Mouse (Mus musculus): Measurements from ENCODE around the gene Atrip. TPM values are rescaled to one million over a fixed set of nuclear protein-coding genes. Genes with fewer than 3 reads are reported as not detected.

The Atrip gene
- polyA plus RNA-seq, 1 experiment, result 10.7 TPM

DNA sequence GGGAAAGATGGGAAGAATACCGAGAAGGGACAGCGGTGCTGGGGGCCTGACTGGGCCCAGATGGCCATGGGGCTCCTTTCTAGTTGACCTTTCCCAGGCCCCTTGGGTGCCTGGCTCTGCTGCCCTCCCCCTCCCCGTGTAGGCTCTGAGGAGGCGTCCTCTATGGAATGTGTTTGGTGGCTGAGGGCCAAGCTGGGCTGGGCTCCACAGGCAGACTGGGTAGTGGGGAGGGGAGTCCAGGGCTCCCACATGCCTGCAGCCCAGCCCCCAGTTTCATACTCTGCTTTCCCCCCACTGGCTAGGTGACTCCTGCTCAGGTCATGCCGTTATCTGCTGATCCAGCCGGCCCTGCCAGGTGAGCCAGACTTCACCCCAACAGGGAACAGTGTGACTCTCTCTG is 25.0 kb upstream of the Atrip start:
- no peak for TF ChIP-seq CTCF (IDR thresholded peaks at IDR 0.05; ENCODE audit: extremely low read depth, insufficient read length, insufficient replicate concordance, low read depth, low read length)
- no peak for TF ChIP-seq POLR2A (IDR thresholded peaks at IDR 0.05; ENCODE audit: low read depth, low read length)
- Histone ChIP-seq H3K4me3 (ENCODE audit: low read depth, low read length) (no peak overlapping the region), H3K4me1 (ENCODE audit: control insufficient read depth, insufficient read depth, insufficient read length, low read length) (peaks cover 15% of the 10 kb centered on the region), H3K27me3 (ENCODE audit: control insufficient read depth, insufficient read depth, low read length) (0 out of 2 replicates have a peak, but pooled peaks cover 6% of the 10 kb centered on the region), H3K27ac (ENCODE audit: insufficient read depth, low read depth, low read length) (no peak overlapping the region), H3K36me3 (ENCODE audit: control insufficient read depth, insufficient read depth, low read length) (no peaks in the 10 kb centered on the region)
- 37% methylated on average over 6 of the region's 6 CpGs for WGBS

DNA sequence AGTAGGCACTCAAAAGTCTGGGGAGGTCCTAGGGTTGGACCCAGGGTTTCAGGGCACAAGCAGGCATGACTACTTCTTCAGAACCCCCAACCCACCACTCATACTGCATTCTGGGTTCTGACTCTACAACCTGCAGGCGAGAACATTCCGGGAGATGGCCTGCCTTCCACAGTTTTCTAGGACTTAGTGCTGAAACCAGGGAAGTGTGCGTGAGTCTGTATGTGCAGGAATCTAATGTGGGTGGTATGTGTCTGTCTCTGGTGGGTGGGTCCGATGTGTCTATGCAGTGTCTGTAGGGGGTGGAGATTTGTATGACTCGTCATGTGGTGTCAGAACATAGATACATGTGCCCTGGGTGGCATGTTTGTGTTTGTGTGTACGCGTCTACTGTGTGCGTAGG is 24.4 kb upstream of the Atrip start:
- TF ChIP-seq CTCF (IDR thresholded peaks at IDR 0.05; ENCODE audit: extremely low read depth, insufficient read length, insufficient replicate concordance, low read depth, low read length) (no peak), POLR2A (IDR thresholded peaks at IDR 0.05; ENCODE audit: low read depth, low read length) (no peak)
- WGBS, result 88% methylated on average over 8 of the region's 8 CpGs
- Histone ChIP-seq H3K4me1 (ENCODE audit: control insufficient read depth, insufficient read depth, insufficient read length, low read length) (peaks cover 15% of the 10 kb centered on the region), H3K36me3 (ENCODE audit: control insufficient read depth, insufficient read depth, low read length) (no peaks in the 10 kb centered on the region), H3K27me3 (ENCODE audit: control insufficient read depth, insufficient read depth, low read length) (0 out of 2 replicates have a peak, but pooled peaks cover 6% of the 10 kb centered on the region), H3K4me3 (ENCODE audit: low read depth, low read length) (no peak overlapping the region), H3K27ac (ENCODE audit: insufficient read depth, low read depth, low read length) (0 out of 2 replicates have a peak overlapping the region, but pooled peaks have one; percentile 16)

DNA sequence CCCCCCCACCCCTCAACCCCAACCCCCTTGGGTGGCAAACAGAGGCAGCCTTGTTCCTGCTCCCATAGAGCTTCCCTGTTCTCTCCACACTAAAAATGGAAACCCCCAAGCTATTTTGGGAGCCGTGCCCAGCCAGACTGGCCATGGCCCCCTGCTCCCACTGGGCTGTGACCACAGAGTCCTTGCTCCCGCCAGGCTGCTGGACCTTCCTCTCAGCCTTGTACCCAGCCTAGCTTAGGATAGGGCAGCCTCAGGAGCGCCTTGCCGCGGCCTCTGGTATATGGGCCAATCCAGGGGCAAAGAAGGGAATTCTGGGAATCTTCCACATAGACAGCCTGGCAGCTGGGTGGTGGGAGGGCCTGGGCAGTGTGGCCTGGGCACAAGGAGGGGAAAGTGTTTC is 23.9 kb upstream of the Atrip start:
- Histone ChIP-seq H3K36me3 (ENCODE audit: control insufficient read depth, insufficient read depth, low read length) (no peaks in the 10 kb centered on the region), H3K27ac (ENCODE audit: insufficient read depth, low read depth, low read length) (no peak overlapping the region), H3K4me1 (ENCODE audit: control insufficient read depth, insufficient read depth, insufficient read length, low read length) (peaks cover 21% of the 10 kb centered on the region), H3K4me3 (ENCODE audit: low read depth, low read length) (no peak overlapping the region), H3K27me3 (ENCODE audit: control insufficient read depth, insufficient read depth, low read length) (0 out of 2 replicates have a peak, but pooled peaks cover 6% of the 10 kb centered on the region)
- TF ChIP-seq POLR2A (IDR thresholded peaks at IDR 0.05; ENCODE audit: low read depth, low read length), result no peak
- TF ChIP-seq CTCF (IDR thresholded peaks at IDR 0.05; ENCODE audit: extremely low read depth, insufficient read length, insufficient replicate concordance, low read depth, low read length), result no peak
- WGBS, result 73% methylated on average over 5 of the region's 5 CpGs

DNA sequence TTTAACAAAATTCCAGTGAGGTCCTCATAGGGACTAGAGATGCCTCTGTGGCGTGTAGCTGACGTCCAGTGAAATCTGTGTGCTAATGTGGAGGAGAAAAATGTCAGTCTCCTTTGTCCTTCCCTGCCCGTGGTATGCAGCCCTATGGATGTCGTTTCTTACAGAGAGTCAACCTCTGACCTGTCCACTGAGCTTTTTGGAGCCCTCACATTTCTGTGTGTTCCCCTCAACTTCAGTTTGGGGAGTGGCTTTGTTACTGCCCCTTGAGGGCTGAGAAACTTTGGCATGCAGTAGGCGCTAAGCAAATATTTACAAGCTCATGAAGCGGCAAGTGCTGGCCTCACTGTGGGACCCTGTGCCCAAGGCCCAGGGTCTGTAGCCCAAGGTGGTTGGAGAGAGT is 23.4 kb upstream of the Atrip start:
- Histone ChIP-seq H3K27ac (ENCODE audit: insufficient read depth, low read depth, low read length) (no peak overlapping the region), H3K36me3 (ENCODE audit: control insufficient read depth, insufficient read depth, low read length) (no peaks in the 10 kb centered on the region), H3K27me3 (ENCODE audit: control insufficient read depth, insufficient read depth, low read length) (0 out of 2 replicates have a peak, but pooled peaks cover 6% of the 10 kb centered on the region), H3K4me3 (ENCODE audit: low read depth, low read length) (no peak overlapping the region), H3K4me1 (ENCODE audit: control insufficient read depth, insufficient read depth, insufficient read length, low read length) (peaks cover 24% of the 10 kb centered on the region)
- WGBS, result 40% methylated on average over 6 of the region's 6 CpGs
- no peak for TF ChIP-seq CTCF (IDR thresholded peaks at IDR 0.05; ENCODE audit: extremely low read depth, insufficient read length, insufficient replicate concordance, low read depth, low read length)
- TF ChIP-seq POLR2A (IDR thresholded peaks at IDR 0.05; ENCODE audit: low read depth, low read length), result no peak

GRCm38 (mm10) chr9:109096856-109097255 is 22.9 kb upstream of the Atrip start:
- Histone ChIP-seq H3K4me1 (ENCODE audit: control insufficient read depth, insufficient read depth, insufficient read length, low read length) (peaks cover 24% of the 10 kb centered on the region), H3K36me3 (ENCODE audit: control insufficient read depth, insufficient read depth, low read length) (peaks cover 3% of the 10 kb centered on the region; the same call in 1 of the 2 replicates), H3K27me3 (ENCODE audit: control insufficient read depth, insufficient read depth, low read length) (0 out of 2 replicates have a peak, but pooled peaks cover 6% of the 10 kb centered on the region), H3K27ac (ENCODE audit: insufficient read depth, low read depth, low read length) (no peak overlapping the region), H3K4me3 (ENCODE audit: low read depth, low read length) (no peak overlapping the region)
- WGBS, result 60% methylated on average over 6 of the region's 6 CpGs
- TF ChIP-seq POLR2A (IDR thresholded peaks at IDR 0.05; ENCODE audit: low read depth, low read length) (no peak), CTCF (IDR thresholded peaks at IDR 0.05; ENCODE audit: extremely low read depth, insufficient read length, insufficient replicate concordance, low read depth, low read length) (no peak)

- WGBS, result 47% methylated on average over 9 of the region's 9 CpGs
- Histone ChIP-seq H3K4me1 (ENCODE audit: control insufficient read depth, insufficient read depth, insufficient read length, low read length) (peaks cover 24% of the 10 kb centered on the region), H3K36me3 (ENCODE audit: control insufficient read depth, insufficient read depth, low read length) (peaks cover 9% of the 10 kb centered on the region), H3K27ac (ENCODE audit: insufficient read depth, low read depth, low read length) (no peak overlapping the region), H3K4me3 (ENCODE audit: low read depth, low read length) (peak overlapping the region; percentile 82), H3K27me3 (ENCODE audit: control insufficient read depth, insufficient read depth, low read length) (0 out of 2 replicates have a peak, but pooled peaks cover 6% of the 10 kb centered on the region)
- TF ChIP-seq POLR2A (IDR thresholded peaks at IDR 0.05; ENCODE audit: low read depth, low read length), result no peak
Observed at GRCm38 (mm10) chr9:109096251-109096661, 22.3 kb upstream of the Atrip start.

- peak within 1 kb of the TSS; percentile 21 for H3K27ac ChIP-seq (ENCODE audit: insufficient read depth, low read depth, low read length)
- under 1% methylated on average over 79 of the region's 102 CpGs for WGBS
- H3K4me3 ChIP-seq (ENCODE audit: low read depth, low read length), result peak within 1 kb of the TSS; percentile 82
- H3K36me3 ChIP-seq (ENCODE audit: control insufficient read depth, insufficient read depth, low read length), result peaks cover 13% of the 10 kb centered on the region
- H3K4me1 ChIP-seq (ENCODE audit: control insufficient read depth, insufficient read depth, insufficient read length, low read length), result peaks cover 24% of the 10 kb centered on the region
- 0 out of 2 replicates have a peak, but pooled peaks cover 6% of the 10 kb centered on the region for H3K27me3 ChIP-seq (ENCODE audit: control insufficient read depth, insufficient read depth, low read length)
- no peak for TF ChIP-seq CTCF (IDR thresholded peaks at IDR 0.05; ENCODE audit: extremely low read depth, insufficient read length, insufficient replicate concordance, low read depth, low read length)
- no peak for TF ChIP-seq POLR2A (IDR thresholded peaks at IDR 0.05; ENCODE audit: low read depth, low read length)
Observed at GRCm38 (mm10) chr9:109095137-109095982, 21.4 kb upstream of the Atrip start, which contains the start of gene Plxnb1. Gene Plxnb1 (plus strand): TSS chr9:109095389.
